ENCODE assay signal across 18 mouse cellular contexts in genomic region chr11:106681138-106681537, GRCm38 (mm10).
DNase-seq lines count a peak whose midpoint lies in the region; ATAC-seq and TF ChIP-seq lines count a peak whose summit lies in the region.
"Had no signal": no experiment of that assay in that cellular context is flagged by ENCODE, and none has a peak within 500 bp of the region (broad histone marks: within the 10 kb centered on the region; RNA-seq: fewer than 3 reads in every experiment).

No protein-coding gene starts in this region.

- no peaks in the 10 kb centered on the region for H3K9me3 ChIP-seq in kidney, embryonic 15.5 days (replicated peaks)
- H3K9me3 ChIP-seq: embryonic facial prominence, embryonic 10.5 days; heart, embryonic 13.5 days; hindbrain, embryonic 13.5 days had no signal

- TF ChIP-seq CTCF in heart, adult 2 months (IDR thresholded peaks at IDR 0.05), result no peak

- 62% methylated on average over 6 of the region's 6 CpGs for WGBS in heart, adult 2 months
- 87% methylated on average over 6 of the region's 6 CpGs for WGBS in kidney, embryonic 15.5 days

- H3K9ac ChIP-seq in heart, adult 2 months (ENCODE audit: low read depth, low read length), result no peak overlapping the region
- no peak overlapping the region for H3K9ac ChIP-seq in kidney, embryonic 15.5 days
- H3K9ac ChIP-seq: heart, embryonic 13.5 days; hindbrain, embryonic 13.5 days had no signal

- no peak for TF ChIP-seq POLR2A in heart, adult 2 months (IDR thresholded peaks at IDR 0.05; ENCODE audit: insufficient read depth, low read depth, low read length)

- H3K79me2 ChIP-seq in heart, adult 2 months (replicated peaks; ENCODE audit: control insufficient read depth, insufficient read depth, low read length), result no peaks in the 10 kb centered on the region

- ATAC-seq in kidney, embryonic 15.5 days (replicated peaks; ENCODE audit: low FRiP score), result no peak
- ATAC-seq: forebrain, embryonic 14.5 days; hindbrain, postnatal 0 days; intestine, postnatal 0 days had no signal

- DNase-seq in heart, adult 2 months, result no peak
- no peak for DNase-seq in heart, postnatal 36 days
- DNase-seq in naive thymus-derived CD4-positive, alpha-beta T cell, adult 2 months (ENCODE audit: low read depth), result peak; percentile 59
- DNase-seq in adrenal gland, adult 18-20 months (ENCODE audit: low spot score in 2 of 2), result no peak
- no peak for DNase-seq in thymus, postnatal 10 days (ENCODE audit: low spot score in 2 of 2)
- DNase-seq: adrenal gland, adult 2 months; adrenal gland, postnatal 25 days; cerebellum, adult 2 months; cerebellum, postnatal 10 days; gastrocnemius, postnatal 14 days had no signal

- H3K4me3 ChIP-seq in heart, adult 2 months, result no peak overlapping the region
- H3K4me3 ChIP-seq in brown adipose tissue, adult 24 weeks (ENCODE audit: insufficient read depth, low read depth, low read length), result no peak overlapping the region
- no peak overlapping the region for H3K4me3 ChIP-seq in kidney, embryonic 15.5 days (replicated peaks)
- H3K4me3 ChIP-seq: embryonic facial prominence, embryonic 10.5 days; heart, embryonic 13.5 days; hindbrain, embryonic 13.5 days had no signal

- H3K36me3 ChIP-seq in heart, adult 2 months (ENCODE audit: control insufficient read depth, insufficient read depth, low read length), result peaks cover 41% of the 10 kb centered on the region
- no peaks in the 10 kb centered on the region for H3K36me3 ChIP-seq in kidney, embryonic 15.5 days
- H3K36me3 ChIP-seq: embryonic facial prominence, embryonic 10.5 days; hindbrain, embryonic 13.5 days had no signal

- H3K4me1 ChIP-seq in heart, adult 2 months (ENCODE audit: control insufficient read depth, insufficient read depth, low read length), result peaks cover 37% of the 10 kb centered on the region
- H3K4me1 ChIP-seq in brown adipose tissue, adult 24 weeks (ENCODE audit: control insufficient read depth, insufficient read depth, insufficient read length, low read length), result peaks cover 35% of the 10 kb centered on the region
- H3K4me1 ChIP-seq in kidney, embryonic 15.5 days, result 0 out of 2 replicates have a peak, but pooled peaks cover 4% of the 10 kb centered on the region
- H3K4me1 ChIP-seq: embryonic facial prominence, embryonic 10.5 days; hindbrain, embryonic 13.5 days had no signal

- no peak for TF ChIP-seq EP300 in heart, adult 2 months (IDR thresholded peaks at IDR 0.05; ENCODE audit: insufficient read depth, low read depth, low read length)

- intact Hi-C loops in heart, adult 2 months (cut with DNase I), result no loop called here
- intact Hi-C loops in heart, postnatal 36 days (cut with DNase I), result loop anchor here (5.0 kb wide), 1 partner anchor 34 kb away; no protein-coding TSS in a partner anchor

- peak overlapping the region; percentile 38; the same call in 1 of the 2 replicates for H3K27ac ChIP-seq in heart, adult 2 months
- H3K27ac ChIP-seq in brown adipose tissue, adult 24 weeks (replicated peaks; ENCODE audit: low read depth, low read length), result peak overlapping the region; percentile 7
- no peak overlapping the region for H3K27ac ChIP-seq in kidney, embryonic 15.5 days
- H3K27ac ChIP-seq: embryonic facial prominence, embryonic 10.5 days; heart, embryonic 13.5 days; hindbrain, embryonic 13.5 days; hindbrain, postnatal 0 days had no signal

- H3K27me3 ChIP-seq in heart, adult 2 months (ENCODE audit: control insufficient read depth, insufficient read depth, low read length), result no peaks in the 10 kb centered on the region
- no peaks in the 10 kb centered on the region for H3K27me3 ChIP-seq in kidney, embryonic 15.5 days
- H3K27me3 ChIP-seq: heart, embryonic 13.5 days; hindbrain, embryonic 13.5 days had no signal

- no peak overlapping the region for H3K4me2 ChIP-seq in kidney, embryonic 15.5 days
- H3K4me2 ChIP-seq: heart, embryonic 13.5 days; hindbrain, embryonic 13.5 days had no signal
